Mouse (Mus musculus) midbrain, embryonic 16.5 days (tissue): ENCODE results near the gene Scaf8. TPM values are rescaled to one million over a fixed set of nuclear protein-coding genes. Genes with fewer than 3 reads are reported as not detected.
"Not testable (repeated sequence)": the region's sequence is repeated elsewhere in the genome, so short reads cannot be mapped to it uniquely, and the experiment has no call there.

Experiments used
- ATAC-seq: fragments of 200-750 bp; cut with Nextera tagmentation; 2 replicates; pipeline ENCODE4 v1.8.0; 2017; ENCODE audit warnings: moderate TSS enrichment
- H3K27ac ChIP-seq: fragments of 300-500 bp; sonication (generic); 2 replicates; pipeline ENCODE4 v1.5.1; 2014; ENCODE audit warnings: mild to moderate bottlenecking, low read length, mixed read lengths
- H3K27me3 ChIP-seq: fragments of 300-500 bp; sonication (generic); 2 replicates; pipeline ENCODE4 v1.6.1; 2014; ENCODE audit warnings: low read depth, low read length, mixed read lengths; ENCODE audit not compliant: control insufficient read depth, insufficient read depth
- H3K36me3 ChIP-seq: fragments of 300-500 bp; sonication (generic); 2 replicates; pipeline ENCODE4 v1.6.1; 2014; ENCODE audit warnings: mild to moderate bottlenecking, low read length, moderate library complexity, mixed read lengths; ENCODE audit not compliant: control insufficient read depth, insufficient read depth
- H3K4me1 ChIP-seq: fragments of 300-500 bp; sonication (generic); 2 replicates; pipeline ENCODE4 v1.6.1; 2014; ENCODE audit warnings: mild to moderate bottlenecking, low read length, mixed read lengths; ENCODE audit not compliant: control insufficient read depth, insufficient read depth
- H3K4me2 ChIP-seq: fragments of 300-500 bp; sonication (generic); 2 replicates; pipeline ENCODE4 v1.6.1; 2014; ENCODE audit warnings: mild to moderate bottlenecking, low read length, mixed read lengths
- H3K4me3 ChIP-seq: fragments of 300-500 bp; sonication (generic); 2 replicates; pipeline ENCODE4 v1.5.1; 2014; ENCODE audit warnings: low read depth, mild to moderate bottlenecking, low read length, moderate library complexity, mixed read lengths
- H3K9ac ChIP-seq: fragments of 300-500 bp; sonication (generic); 2 replicates; pipeline ENCODE4 v1.6.1; 2014; ENCODE audit warnings: low read depth, low read length, mixed read lengths
- H3K9me3 ChIP-seq: fragments of 300-500 bp; sonication (generic); replicated peaks from 2 replicates; pipeline ENCODE4 v1.6.1; 2014; ENCODE audit warnings: mild to moderate bottlenecking, low read length, mixed read lengths; ENCODE audit not compliant: control insufficient read depth, poor library complexity, severe bottlenecking
- WGBS: fragments of 180-500 bp; shearing (Covaris S2); extraction: QIAGEN DNeasy Blood & Tissue Kit; methylation state at CpG from one replicate; pipeline ENCODE4 v1.1.7; 2014; 5-methylcytosine and 5-hydroxymethylcytosine counted together
- polyA plus RNA-seq: library from polyadenylated mRNA; unstranded; fragments of >200 nt; fragmentation: Nextera tagmentation; extraction: Ambion mirVana; gene quantifications from 2 replicates; pipeline ENCODE4 v1.2.1, GENCODE M21; 2015

The Scaf8 gene
- polyA plus RNA-seq, 1 experiment from 2014 or later, result 14.5 TPM

DNA sequence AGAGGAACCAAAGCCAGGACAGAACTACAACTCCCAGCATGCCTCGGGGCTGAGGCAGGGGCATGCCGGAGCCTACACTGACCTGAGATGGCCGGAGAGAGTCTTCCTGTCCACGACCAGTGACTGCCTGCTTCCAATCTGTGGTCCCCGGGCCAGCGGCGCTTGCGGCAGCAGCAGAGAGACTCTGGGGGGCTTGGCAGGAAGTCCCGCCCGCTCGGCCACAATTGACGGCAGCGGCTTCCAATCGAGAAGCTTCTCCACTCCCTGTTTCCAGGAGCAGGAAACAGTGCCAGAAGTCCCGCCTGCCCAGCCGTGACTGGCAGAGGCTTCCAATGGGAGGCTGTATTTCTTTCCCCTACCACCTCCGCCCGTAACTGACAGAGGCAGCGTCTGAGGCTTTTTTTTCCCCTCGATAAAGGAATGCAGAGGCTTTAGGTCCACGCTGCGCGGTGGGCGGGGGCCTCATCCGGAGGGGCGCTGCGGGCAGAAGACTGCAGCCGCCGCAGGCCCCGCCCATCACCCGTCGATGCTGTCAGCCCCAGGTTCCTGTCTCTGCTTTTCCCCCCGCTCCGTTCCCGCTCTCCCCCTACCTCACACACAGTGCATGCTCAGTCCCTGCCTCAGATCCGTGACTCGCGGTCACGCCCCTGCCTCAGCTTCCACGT lies 30.8 kb upstream of the Scaf8 start:
- no peaks in the 10 kb centered on the region; the same call in 1 of the 2 replicates for H3K4me1 ChIP-seq
- no peaks in the 10 kb centered on the region for H3K9me3 ChIP-seq
- under 1% methylated on average over 35 of the region's 40 CpGs for WGBS
- ATAC-seq, result peak; percentile 88
- peak overlapping the region; percentile 95 for H3K27ac ChIP-seq
- peak overlapping the region; percentile 50 for H3K4me3 ChIP-seq
- H3K36me3 ChIP-seq, result no peaks in the 10 kb centered on the region
- peak overlapping the region; percentile 60 for H3K4me2 ChIP-seq
- peak overlapping the region; percentile 63 for H3K9ac ChIP-seq
- H3K27me3 ChIP-seq, result no peaks in the 10 kb centered on the region

DNA sequence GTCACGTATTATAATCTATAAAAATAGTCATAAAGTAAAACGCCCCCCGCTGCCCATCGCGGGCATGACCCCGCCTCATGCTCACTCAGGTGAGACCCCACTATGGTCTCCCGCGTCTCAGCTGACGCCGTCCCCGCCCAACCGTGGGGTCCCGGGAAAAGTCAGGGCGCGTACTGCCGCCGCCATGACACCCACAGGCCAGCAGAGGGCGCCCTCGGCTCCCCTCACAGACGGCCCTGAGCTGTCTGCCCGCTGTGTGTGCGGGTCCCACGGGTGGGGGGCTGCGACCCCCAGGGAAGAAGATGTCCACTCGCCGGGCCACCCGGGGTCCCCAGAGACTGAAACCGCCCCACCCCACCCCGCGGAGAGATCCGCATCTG lies 30.2 kb upstream of the Scaf8 start:
- peak overlapping the region; percentile 60 for H3K4me2 ChIP-seq
- H3K9ac ChIP-seq, result peak overlapping the region; percentile 63
- no peaks in the 10 kb centered on the region for H3K9me3 ChIP-seq
- H3K27ac ChIP-seq, result peak overlapping the region; percentile 95
- under 1% methylated on average over 30 of the region's 31 CpGs for WGBS
- no peaks in the 10 kb centered on the region for H3K27me3 ChIP-seq
- no peaks in the 10 kb centered on the region for H3K36me3 ChIP-seq
- peak overlapping the region; percentile 50 for H3K4me3 ChIP-seq
- ATAC-seq, result peak; percentile 55
- no peaks in the 10 kb centered on the region; the same call in 1 of the 2 replicates for H3K4me1 ChIP-seq

DNA sequence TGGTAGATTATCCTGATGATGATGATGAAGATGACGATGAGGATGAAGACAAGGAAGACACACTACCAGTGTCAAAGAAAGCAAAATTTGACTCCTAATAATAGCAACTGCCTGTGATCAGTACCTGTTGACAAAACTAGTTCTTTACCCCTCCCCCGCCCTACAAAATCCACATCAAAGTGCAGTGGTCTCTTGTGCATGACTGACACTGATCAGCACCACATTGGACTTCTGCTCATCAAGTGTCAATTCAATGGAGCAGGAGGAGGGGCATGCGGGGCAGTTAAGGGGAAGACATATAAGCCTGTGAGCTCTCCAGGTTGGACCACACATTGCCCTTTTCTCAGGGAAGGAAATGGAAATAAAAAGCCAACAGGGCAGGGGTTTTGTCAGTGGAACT lies 29.6 kb upstream of the Scaf8 start:
- Histone ChIP-seq H3K27me3 (no peaks in the 10 kb centered on the region), H3K9me3 (no peaks in the 10 kb centered on the region), H3K27ac (no peak overlapping the region; the same call in 1 of the 2 replicates), H3K4me2 (peak overlapping the region; percentile 60), H3K4me1 (no peaks in the 10 kb centered on the region; the same call in 1 of the 2 replicates), H3K4me3 (peak overlapping the region; percentile 50), H3K36me3 (no peaks in the 10 kb centered on the region), H3K9ac (no peak overlapping the region; the same call in 1 of the 2 replicates)
- 68% methylated on average over 3 of the region's 3 CpGs for WGBS
- no peak for ATAC-seq

DNA sequence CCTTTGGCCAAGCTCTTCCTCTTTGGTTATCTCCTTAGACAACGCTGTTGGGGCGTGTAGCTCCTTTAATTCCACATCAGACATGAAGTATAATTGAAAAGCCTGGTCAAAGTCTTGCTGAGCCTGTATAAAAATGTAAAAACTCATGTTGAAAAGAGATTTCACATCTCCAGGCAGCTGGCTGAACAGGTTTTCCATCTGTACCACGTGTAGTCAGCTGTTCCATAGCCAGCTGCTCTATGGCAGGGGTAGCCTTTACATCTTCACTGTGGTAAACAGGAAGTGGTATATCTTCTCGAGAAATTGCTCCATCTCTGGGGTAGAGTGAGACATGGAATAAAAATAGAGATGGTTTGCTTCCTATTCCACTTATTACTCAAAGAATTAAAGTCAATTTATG lies 22.1 kb upstream of the Scaf8 start:
- Histone ChIP-seq H3K4me3 (no peak overlapping the region), H3K36me3 (no peaks in the 10 kb centered on the region), H3K27ac (no peak overlapping the region), H3K9me3 (no peaks in the 10 kb centered on the region), H3K4me2 (no peak overlapping the region), H3K4me1 (no peaks in the 10 kb centered on the region), H3K9ac (no peak overlapping the region), H3K27me3 (no peaks in the 10 kb centered on the region)
- no peak for ATAC-seq
- 57% methylated on average over 4 of the region's 4 CpGs for WGBS

DNA sequence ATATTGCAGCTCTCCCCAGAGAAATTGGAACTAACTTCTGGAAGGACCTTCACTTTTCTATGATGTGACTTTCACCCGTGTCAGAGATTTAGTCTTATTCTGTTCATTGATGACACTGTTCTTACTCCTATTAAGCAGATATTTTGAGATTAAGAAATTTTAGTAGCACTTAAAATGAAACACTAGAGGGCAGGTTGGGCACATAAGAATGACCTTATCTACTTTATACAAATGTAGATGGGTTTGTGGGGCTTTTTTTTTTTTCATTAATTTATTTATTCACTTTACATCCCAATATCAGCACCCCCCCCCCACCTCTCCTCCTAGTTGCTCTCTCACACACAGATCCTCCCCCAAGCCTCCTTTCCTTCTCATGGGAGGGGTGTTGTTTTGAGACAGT lies 15.5 kb upstream of the Scaf8 start:
- not testable (repeated sequence) for H3K27me3 ChIP-seq, ATAC-seq, H3K4me2 ChIP-seq, H3K27ac ChIP-seq, H3K4me1 ChIP-seq, H3K4me3 ChIP-seq, H3K9me3 ChIP-seq, H3K36me3 ChIP-seq, H3K9ac ChIP-seq
- 82% methylated on average over 1 of the region's 1 CpGs for WGBS

DNA sequence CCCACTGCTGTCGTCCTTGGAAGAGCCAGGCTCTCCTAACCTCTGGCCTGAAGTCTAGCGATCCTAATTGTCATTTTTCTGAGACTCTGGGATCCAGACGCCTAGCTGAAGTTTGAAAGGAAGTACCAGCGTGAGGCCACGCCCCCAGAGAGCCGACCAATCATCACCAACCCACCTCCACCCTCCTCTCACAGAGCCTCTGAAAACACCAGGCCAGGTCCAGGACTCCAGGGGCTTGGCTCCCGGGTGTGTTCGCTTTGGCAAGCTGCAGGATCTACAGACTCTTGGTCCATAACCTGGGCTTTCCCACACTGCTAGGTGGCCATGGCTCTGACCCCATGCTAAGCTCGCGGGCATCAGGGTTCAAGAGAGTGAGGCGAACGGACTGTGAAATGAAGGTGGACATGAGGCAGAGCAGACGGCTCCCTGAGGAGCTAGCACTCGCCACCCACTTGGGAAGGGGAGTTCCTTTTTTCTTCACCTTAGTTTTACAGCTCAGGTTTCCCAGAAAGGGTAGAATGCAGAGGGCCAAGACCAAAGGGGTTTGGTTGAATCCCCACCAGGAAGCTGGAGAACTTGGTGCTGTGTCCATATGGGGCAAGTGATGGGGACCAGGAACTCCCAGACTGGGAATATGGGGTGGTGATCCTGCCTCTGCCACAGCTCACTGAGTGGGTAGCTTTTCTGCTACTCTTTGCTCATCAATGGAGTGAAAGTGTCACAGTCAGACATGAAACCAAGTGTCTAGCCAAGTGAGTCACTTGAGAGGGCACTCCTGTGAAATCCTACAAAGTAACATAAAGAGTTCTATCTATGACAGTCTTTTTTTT lies 12.2 kb upstream of the Scaf8 start:
- Histone ChIP-seq H3K4me2 (peak overlapping the region; percentile 44), H3K9ac (0 out of 2 replicates have a peak overlapping the region, but pooled peaks have one; percentile 25), H3K36me3 (no peaks in the 10 kb centered on the region), H3K4me3 (0 out of 2 replicates have a peak overlapping the region, but pooled peaks have one; percentile 7), H3K27me3 (no peaks in the 10 kb centered on the region), H3K4me1 (peaks cover 3% of the 10 kb centered on the region; the same call in 1 of the 2 replicates), H3K27ac (no peak overlapping the region), H3K9me3 (no peaks in the 10 kb centered on the region)
- ATAC-seq, result peak; percentile 66; the same call in 1 of the 2 replicates
- 3% methylated on average over 14 of the region's 14 CpGs for WGBS

DNA sequence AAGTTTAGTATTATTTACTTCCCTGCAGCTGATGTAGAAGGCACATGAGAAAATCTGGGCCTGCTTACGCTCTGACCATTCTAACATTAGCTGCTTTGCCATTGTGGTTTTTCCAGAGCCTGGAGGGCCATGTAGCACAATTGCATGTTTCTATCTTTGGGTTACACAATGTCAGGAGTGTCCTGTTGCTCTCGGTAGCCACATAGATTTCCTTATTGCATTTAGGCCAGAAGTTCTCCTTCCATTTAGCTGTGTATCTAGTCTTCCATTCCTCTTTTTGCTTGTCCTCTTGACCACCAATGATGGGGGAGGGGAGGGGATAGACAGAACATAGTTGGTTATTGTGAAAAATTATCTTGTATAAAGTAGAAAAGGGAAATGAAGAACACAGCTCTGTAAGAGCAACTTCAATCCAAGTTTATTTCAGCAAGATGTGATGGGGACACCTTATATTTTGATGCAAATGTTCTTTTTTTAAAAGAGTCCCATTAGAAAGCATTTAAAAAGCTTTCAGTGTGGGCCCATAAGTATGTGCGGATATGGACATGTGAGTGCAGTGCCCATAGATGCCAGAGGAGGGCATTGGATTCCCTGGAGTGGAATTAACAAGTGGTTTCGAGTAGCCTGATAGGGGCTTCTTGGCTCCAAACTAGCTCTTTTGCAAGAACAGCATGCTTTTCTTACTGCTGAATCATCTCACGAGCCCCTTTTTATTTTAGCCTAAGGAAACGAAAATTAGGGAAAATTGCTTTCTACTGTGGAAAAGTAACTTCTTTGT lies 10.4 kb upstream of the Scaf8 start:
- Histone ChIP-seq H3K27ac (no peak overlapping the region), H3K9me3 (no peaks in the 10 kb centered on the region), H3K36me3 (no peaks in the 10 kb centered on the region), H3K27me3 (no peaks in the 10 kb centered on the region), H3K4me1 (peaks cover 3% of the 10 kb centered on the region; the same call in 1 of the 2 replicates), H3K9ac (no peak overlapping the region), H3K4me3 (no peak overlapping the region), H3K4me2 (no peak overlapping the region)
- no peak for ATAC-seq
- WGBS, result 92% methylated on average over 6 of the region's 6 CpGs

DNA sequence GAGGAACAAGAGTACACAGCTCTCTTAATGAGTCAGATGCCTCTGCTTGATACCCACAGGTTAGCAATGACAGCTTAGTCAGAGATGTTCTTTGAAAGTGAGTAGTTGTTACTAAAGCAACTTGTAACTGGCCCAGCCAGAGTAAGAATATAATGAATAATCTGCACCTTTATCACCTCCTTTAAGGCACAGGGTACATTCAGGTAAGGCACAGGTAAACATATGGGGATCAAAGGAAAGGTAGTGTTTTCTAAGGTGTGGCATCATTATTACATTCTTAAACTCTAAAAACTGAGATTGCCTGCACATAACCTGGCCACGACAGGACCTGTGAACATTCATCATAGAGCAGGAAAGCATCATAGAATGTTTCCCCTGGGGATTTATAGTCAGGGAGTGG lies 9.8 kb upstream of the Scaf8 start:
- no peak overlapping the region for H3K27ac ChIP-seq
- ATAC-seq, result no peak

More for the DNA sequence above, 9.8 kb upstream of the Scaf8 start:
- WGBS, result 97% methylated on average over 1 of the region's 1 CpGs
- no peaks in the 10 kb centered on the region for H3K27me3 ChIP-seq
- no peaks in the 10 kb centered on the region for H3K36me3 ChIP-seq
- H3K9ac ChIP-seq, result no peak overlapping the region
- H3K9me3 ChIP-seq, result no peaks in the 10 kb centered on the region
- peaks cover 3% of the 10 kb centered on the region; the same call in 1 of the 2 replicates for H3K4me1 ChIP-seq
- no peak overlapping the region for H3K4me2 ChIP-seq
- H3K4me3 ChIP-seq, result no peak overlapping the region
